Mouse (Mus musculus) cerebellum, adult 2 months (tissue): ENCODE measurements around the gene Btf3.

Experiments used
- CTCF ChIP-seq: fragments of 200-500 bp; IDR thresholded peaks from 2 replicates; pipeline ENCODE4 v1.5.1; 2011; ENCODE audit warnings: low read depth, mild to moderate bottlenecking, control low read depth, low read length, moderate library complexity, borderline replicate concordance; ENCODE audit not compliant: insufficient read depth
- POLR2A ChIP-seq: fragments of 200-500 bp; IDR thresholded peaks from 2 replicates; pipeline ENCODE4 v1.6.1; 2011; ENCODE audit warnings: low read length, control low read depth, borderline replicate concordance; ENCODE audit not compliant: insufficient read depth

DNA sequence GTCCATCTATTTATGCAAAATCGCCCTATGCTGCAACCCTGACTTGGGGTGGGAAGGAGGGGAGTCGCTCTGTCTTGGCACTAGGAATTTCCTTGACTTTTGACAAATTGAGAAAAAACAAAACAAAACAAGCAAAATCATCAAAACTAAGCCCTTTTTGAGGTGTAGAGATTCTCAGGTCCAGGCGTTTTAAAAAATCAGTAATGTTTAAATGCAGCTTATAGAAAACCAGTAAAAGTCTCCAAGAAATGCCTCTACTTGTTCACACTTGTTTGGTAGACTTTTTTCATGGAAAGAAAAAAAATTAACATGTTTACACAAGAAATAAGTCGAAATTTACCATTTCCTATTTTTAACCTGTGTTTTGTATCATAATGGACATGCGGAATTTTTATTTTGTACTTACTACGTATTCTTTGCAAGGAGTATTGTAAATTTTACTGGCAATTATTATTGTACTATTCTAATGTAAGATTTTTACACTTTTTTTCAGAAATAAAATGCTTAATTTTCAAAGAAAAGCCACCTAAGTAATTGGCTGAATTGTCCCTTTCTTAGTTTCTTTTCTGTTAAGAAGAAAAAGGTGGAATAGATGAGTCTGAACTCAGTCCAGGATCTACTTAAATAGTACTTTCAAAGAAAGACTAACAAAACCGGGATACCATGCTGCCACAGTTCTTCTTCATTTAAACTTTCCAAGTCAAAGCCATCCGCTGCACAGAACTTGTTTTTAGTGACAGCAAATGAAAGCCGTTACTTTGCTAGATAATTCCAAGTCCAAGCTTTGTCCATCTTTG is 39.6 kb upstream of the Btf3 start:
- TF ChIP-seq CTCF (no peak), POLR2A (no peak)
